Mouse (Mus musculus) forebrain, embryonic 15.5 days (tissue): ENCODE data around the gene Polr2m. TPM values are rescaled to one million over a fixed set of nuclear protein-coding genes. Genes with fewer than 3 reads are reported as not detected.

ENCODE experiments used
- ATAC-seq: fragments of 200-750 bp; cut with Nextera tagmentation; replicated peaks from 2 replicates; pipeline ENCODE4 v1.8.0; 2017; ENCODE audit warnings: mild to moderate bottlenecking, moderate TSS enrichment, moderate library complexity
- H3K27ac ChIP-seq: fragments of 300-500 bp; sonication (generic); replicated peaks from 2 replicates; pipeline ENCODE4 v1.5.1; 2015; ENCODE audit warnings: mild to moderate bottlenecking, inconsistent platforms
- H3K27me3 ChIP-seq: fragments of 300-500 bp; sonication (generic); 2 replicates; pipeline ENCODE4 v1.6.1; 2015; ENCODE audit warnings: inconsistent platforms
- H3K36me3 ChIP-seq: fragments of 300-500 bp; sonication (generic); 2 replicates; pipeline ENCODE4 v1.6.1; 2015; ENCODE audit warnings: mild to moderate bottlenecking, inconsistent platforms
- H3K4me1 ChIP-seq: fragments of 300-500 bp; sonication (generic); 2 replicates; pipeline ENCODE4 v1.6.1; 2015; ENCODE audit warnings: inconsistent platforms
- H3K4me2 ChIP-seq: fragments of 300-500 bp; sonication (generic); replicated peaks from 2 replicates; pipeline ENCODE4 v1.6.1; 2015; ENCODE audit warnings: mild to moderate bottlenecking, inconsistent platforms
- H3K4me3 ChIP-seq: fragments of 300-500 bp; sonication (generic); 2 replicates; pipeline ENCODE4 v1.5.1; 2015; ENCODE audit warnings: mild to moderate bottlenecking, inconsistent platforms
- H3K9ac ChIP-seq: fragments of 300-500 bp; sonication (generic); replicated peaks from 2 replicates; pipeline ENCODE4 v1.6.1; 2015; ENCODE audit warnings: mild to moderate bottlenecking, inconsistent platforms
- H3K9me3 ChIP-seq: fragments of 300-500 bp; sonication (generic); 2 replicates; pipeline ENCODE4 v1.6.1; 2016; ENCODE audit warnings: inconsistent platforms
- WGBS: fragments of 180-500 bp; shearing (Covaris S2); methylation state at CpG from one replicate; pipeline ENCODE4 v1.1.7; 2015; ENCODE audit warnings: mixed read lengths; 5-methylcytosine and 5-hydroxymethylcytosine counted together
- polyA plus RNA-seq: library from polyadenylated mRNA; unstranded; fragments of >200 nt; fragmentation: Nextera tagmentation; extraction: Ambion mirVana; gene quantifications from 2 replicates; pipeline ENCODE4 v1.2.1, GENCODE M21; 2015

Gene Polr2m
- polyA plus RNA-seq, 1 experiment from 2014 or later: 312 TPM

DNA sequence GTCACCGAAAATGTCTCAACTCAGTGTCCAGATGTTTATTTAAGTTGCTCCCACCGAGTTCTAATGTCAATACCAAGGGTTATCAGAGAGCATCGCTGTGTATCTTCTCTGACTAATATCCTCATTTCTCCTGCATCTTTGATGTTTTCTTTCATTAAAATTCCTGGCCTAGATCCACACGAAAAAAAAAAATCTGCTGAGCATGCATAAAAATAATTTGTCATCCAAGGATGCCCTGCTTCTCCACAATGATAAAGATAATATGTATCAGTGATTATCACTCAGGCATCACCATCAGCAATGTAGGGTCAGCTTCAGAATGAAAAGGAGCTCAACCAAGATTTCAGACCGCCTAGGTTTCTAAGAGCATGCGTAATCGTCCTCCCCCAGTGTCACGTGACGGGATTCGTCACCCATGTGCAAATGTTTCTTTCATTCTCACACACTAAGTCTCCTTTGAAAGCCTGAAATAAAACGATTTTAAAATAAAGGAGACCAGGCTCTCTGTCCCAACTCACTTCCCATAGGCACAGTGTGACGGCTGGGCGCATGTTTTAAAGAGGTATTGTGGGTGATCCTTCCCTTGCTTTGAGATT is 22.6 kb downstream of the Polr2m start:
- no peak overlapping the region for H3K27ac ChIP-seq
- no peaks in the 10 kb centered on the region for H3K27me3 ChIP-seq
- no peaks in the 10 kb centered on the region for H3K36me3 ChIP-seq
- ATAC-seq: no peak
- H3K4me3 ChIP-seq: no peak overlapping the region
- no peaks in the 10 kb centered on the region for H3K9me3 ChIP-seq
- WGBS: 67% methylated on average over 13 of the region's 13 CpGs
- no peaks in the 10 kb centered on the region for H3K4me1 ChIP-seq
- no peak overlapping the region for H3K9ac ChIP-seq
- no peak overlapping the region for H3K4me2 ChIP-seq

GRCm38 (mm10) chr9:71456738-71457137 is 29.0 kb downstream of the Polr2m start:
- no peak overlapping the region for H3K4me3 ChIP-seq
- 84% methylated on average over 4 of the region's 4 CpGs for WGBS
- ATAC-seq: no peak
- no peaks in the 10 kb centered on the region for H3K9me3 ChIP-seq
- no peak overlapping the region for H3K9ac ChIP-seq
- H3K27ac ChIP-seq: no peak overlapping the region
- no peaks in the 10 kb centered on the region for H3K27me3 ChIP-seq
- H3K36me3 ChIP-seq: no peaks in the 10 kb centered on the region
- no peak overlapping the region for H3K4me2 ChIP-seq
- no peaks in the 10 kb centered on the region for H3K4me1 ChIP-seq

DNA sequence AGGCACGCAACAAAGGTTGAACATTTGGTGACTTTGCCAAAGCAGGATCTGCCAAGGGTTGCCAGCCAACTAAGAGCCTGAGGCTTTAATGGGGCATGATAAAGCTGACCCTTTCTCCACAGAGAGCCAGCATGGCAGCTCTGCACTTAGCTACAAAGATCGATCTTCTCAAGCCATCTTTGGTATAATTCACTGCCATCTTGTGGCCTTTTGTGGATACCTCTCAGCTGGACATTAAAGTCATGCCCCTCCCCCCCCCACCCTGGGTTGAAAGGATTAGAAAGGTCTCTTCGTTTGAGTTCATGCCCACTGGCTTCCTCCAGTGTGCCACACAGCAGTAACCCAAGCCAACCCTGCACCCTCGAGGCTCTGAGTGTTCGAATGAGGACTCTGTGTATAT is 31.8 kb downstream of the Polr2m start:
- no peak overlapping the region for H3K4me3 ChIP-seq
- no peak for ATAC-seq
- H3K4me2 ChIP-seq: no peak overlapping the region
- 73% methylated on average over 5 of the region's 5 CpGs for WGBS
- no peak overlapping the region for H3K27ac ChIP-seq
- H3K36me3 ChIP-seq: no peaks in the 10 kb centered on the region
- no peaks in the 10 kb centered on the region for H3K4me1 ChIP-seq
- no peaks in the 10 kb centered on the region for H3K9me3 ChIP-seq
- H3K27me3 ChIP-seq: no peaks in the 10 kb centered on the region
- no peak overlapping the region for H3K9ac ChIP-seq

GRCm38 (mm10) chr9:71453352-71453751 is 32.4 kb downstream of the Polr2m start:
- no peaks in the 10 kb centered on the region for H3K36me3 ChIP-seq
- ATAC-seq: no peak
- no peak overlapping the region for H3K4me2 ChIP-seq
- 65% methylated on average over 5 of the region's 5 CpGs for WGBS
- no peak overlapping the region for H3K27ac ChIP-seq
- H3K9ac ChIP-seq: no peak overlapping the region
- no peaks in the 10 kb centered on the region for H3K27me3 ChIP-seq
- no peaks in the 10 kb centered on the region for H3K9me3 ChIP-seq
- H3K4me3 ChIP-seq: no peak overlapping the region
- no peaks in the 10 kb centered on the region for H3K4me1 ChIP-seq

GRCm38 (mm10) chr9:71450626-71451025 is 35.1 kb downstream of the Polr2m start:
- H3K9me3 ChIP-seq: no peaks in the 10 kb centered on the region
- H3K27me3 ChIP-seq: no peaks in the 10 kb centered on the region
- H3K36me3 ChIP-seq: no peaks in the 10 kb centered on the region
- no peak for ATAC-seq
- H3K27ac ChIP-seq: no peak overlapping the region
- no peaks in the 10 kb centered on the region for H3K4me1 ChIP-seq
- 84% methylated on average over 6 of the region's 6 CpGs for WGBS
- no peak overlapping the region for H3K4me3 ChIP-seq
- no peak overlapping the region for H3K9ac ChIP-seq
- no peak overlapping the region for H3K4me2 ChIP-seq

DNA sequence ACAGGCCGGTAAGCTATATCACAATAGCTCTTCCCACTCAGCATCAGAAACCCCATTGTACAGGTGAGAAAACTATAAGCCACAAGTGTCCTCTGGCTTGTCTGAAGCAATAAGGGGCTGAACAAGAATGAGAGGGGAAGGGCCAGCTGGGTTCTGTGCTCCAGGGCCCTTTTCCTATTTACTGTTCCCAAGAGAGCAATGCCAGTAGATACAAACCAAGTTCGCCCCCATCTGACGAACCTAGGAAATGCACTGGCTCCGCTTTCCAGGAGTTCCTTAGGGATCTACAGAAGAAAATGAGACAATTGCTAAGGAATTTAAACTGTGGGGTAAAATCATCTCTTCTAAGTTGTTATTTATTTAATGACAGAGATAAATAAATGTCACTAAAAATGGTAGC is 38.2 kb downstream of the Polr2m start:
- no peak overlapping the region for H3K9ac ChIP-seq
- no peaks in the 10 kb centered on the region for H3K36me3 ChIP-seq
- H3K4me3 ChIP-seq: no peak overlapping the region
- no peak for ATAC-seq
- H3K4me2 ChIP-seq: no peak overlapping the region
- H3K4me1 ChIP-seq: no peaks in the 10 kb centered on the region
- H3K27me3 ChIP-seq: no peaks in the 10 kb centered on the region
- 31% methylated on average over 4 of the region's 4 CpGs for WGBS
- H3K9me3 ChIP-seq: no peaks in the 10 kb centered on the region
- H3K27ac ChIP-seq: no peak overlapping the region

DNA sequence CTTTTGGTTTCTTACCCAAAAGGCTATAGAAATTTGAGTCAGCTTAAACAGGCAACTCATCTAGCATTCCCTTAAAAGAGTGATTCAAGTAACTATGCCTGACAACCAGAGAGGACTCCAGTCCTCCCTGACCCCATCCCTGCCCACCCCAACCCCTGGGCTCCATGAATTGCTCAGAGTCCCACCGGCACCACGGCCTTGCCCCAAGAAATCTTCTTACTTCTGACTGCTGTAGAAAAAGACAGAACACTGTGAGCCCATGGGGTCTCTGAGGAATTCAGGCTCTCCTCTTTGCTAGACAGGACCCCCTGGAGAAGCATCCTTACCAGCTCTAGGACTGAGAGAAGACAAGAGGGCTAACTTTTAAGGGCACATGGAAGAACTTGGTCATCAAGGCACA is 40.4 kb downstream of the Polr2m start:
- Histone ChIP-seq H3K4me1 (no peaks in the 10 kb centered on the region), H3K9me3 (no peaks in the 10 kb centered on the region), H3K4me2 (no peak overlapping the region), H3K27ac (no peak overlapping the region), H3K36me3 (no peaks in the 10 kb centered on the region), H3K4me3 (no peak overlapping the region), H3K27me3 (no peaks in the 10 kb centered on the region), H3K9ac (no peak overlapping the region)
- WGBS: 87% methylated on average over 2 of the region's 2 CpGs
- ATAC-seq: no peak

DNA sequence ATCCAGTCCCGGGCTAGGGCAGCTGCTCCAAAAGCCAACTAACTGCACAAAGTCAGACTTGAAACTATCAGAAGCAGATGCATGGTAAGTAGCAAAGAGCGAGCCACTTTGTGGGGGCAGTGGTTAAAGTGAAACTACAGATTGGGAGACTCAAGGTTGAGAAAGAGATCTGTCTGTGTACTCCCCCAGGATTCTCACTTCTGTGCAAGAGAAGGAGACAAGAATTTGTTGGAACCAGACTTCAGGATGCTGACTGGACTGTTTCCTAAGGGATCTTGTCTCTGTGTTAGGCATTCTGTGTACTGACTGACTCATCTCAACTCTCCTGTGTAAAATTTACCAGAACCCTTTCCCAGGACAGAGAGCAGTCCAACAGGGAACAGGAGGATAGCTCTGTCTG is 47.6 kb downstream of the Polr2m start:
- Histone ChIP-seq H3K4me2 (no peak overlapping the region), H3K27me3 (no peaks in the 10 kb centered on the region), H3K4me1 (no peaks in the 10 kb centered on the region), H3K9ac (no peak overlapping the region), H3K27ac (no peak overlapping the region), H3K4me3 (no peak overlapping the region), H3K9me3 (no peaks in the 10 kb centered on the region), H3K36me3 (no peaks in the 10 kb centered on the region)
- ATAC-seq: no peak
- 91% methylated on average over 2 of the region's 2 CpGs for WGBS

Other genes with a start within 250 kb of the Polr2m start
- 1.8 and 2.0 TPM in 2 replicates for gene Myzap, start 106.4 kb upstream of the Polr2m start, polyA plus RNA-seq